Mouse (Mus musculus) CH12.LX (cell line): ENCODE measurements around the gene Iqgap3.

Experiments used
- CTCF ChIP-seq, 2 experiments: IDR thresholded peaks in 1 of 2; conservative IDR thresholded peaks in 1 of 2; 2 replicates each; pipeline ENCODE4 v1.5.1; 2011 to 2012; ENCODE audit warnings: low read depth in 2 of 2, low read length in 2 of 2, improper control_type of control experiment in 1 of 2, inconsistent platforms in 1 of 2, mild to moderate bottlenecking in 1 of 2, moderate library complexity in 1 of 2
- E2F4 ChIP-seq: IDR thresholded peaks from 2 replicates; pipeline ENCODE4 v1.6.1; 2011; ENCODE audit warnings: low read depth, low read length, improper control_type of control experiment; ENCODE audit not compliant: insufficient replicate concordance
- EP300 ChIP-seq: IDR thresholded peaks from 2 replicates; pipeline ENCODE4 v1.6.1; 2011; ENCODE audit warnings: low read length, improper control_type of control experiment
- MAX ChIP-seq: IDR thresholded peaks from 2 replicates; pipeline ENCODE4 v1.6.1; 2011; ENCODE audit warnings: low read length, improper control_type of control experiment
- POLR2AphosphoS2 ChIP-seq: IDR thresholded peaks from 2 replicates; pipeline ENCODE4 v1.6.1; 2011; ENCODE audit warnings: low read depth, low read length, improper control_type of control experiment
- ZMIZ1 ChIP-seq: IDR thresholded peaks from 2 replicates; pipeline ENCODE4 v1.6.1; 2012; ENCODE audit warnings: low read depth, mild to moderate bottlenecking, inconsistent platforms, low read length, improper control_type of control experiment

GRCm38 (mm10) chr3:88082663-88083062 is 892 bp downstream of the Iqgap3 start:
- TF ChIP-seq POLR2AphosphoS2 = no peak
- peak; percentile 64 for TF ChIP-seq EP300
- TF ChIP-seq E2F4 = 0 out of 2 replicates have a peak, but pooled peaks have one; percentile 23
- TF ChIP-seq ZMIZ1 = no peak
- peak; percentile 48 for TF ChIP-seq MAX
- no peak for TF ChIP-seq CTCF (conservative IDR thresholded peaks at IDR 0.05 in 1 of 2, IDR thresholded peaks at IDR 0.05 in 1 of 2; ENCODE audit: low read depth in 2 of 2, low read length in 2 of 2)
